Mouse (Mus musculus): ENCODE measurements around the gene Cacng4. TPM values are rescaled to one million over a fixed set of nuclear protein-coding genes. Genes with fewer than 3 reads are reported as not detected.
A peak's percentile ranks its signal among the peaks of the same experiment; 100 is the strongest.

The Cacng4 gene
- polyA plus RNA-seq, 1 experiment: 25.5 TPM

DNA sequence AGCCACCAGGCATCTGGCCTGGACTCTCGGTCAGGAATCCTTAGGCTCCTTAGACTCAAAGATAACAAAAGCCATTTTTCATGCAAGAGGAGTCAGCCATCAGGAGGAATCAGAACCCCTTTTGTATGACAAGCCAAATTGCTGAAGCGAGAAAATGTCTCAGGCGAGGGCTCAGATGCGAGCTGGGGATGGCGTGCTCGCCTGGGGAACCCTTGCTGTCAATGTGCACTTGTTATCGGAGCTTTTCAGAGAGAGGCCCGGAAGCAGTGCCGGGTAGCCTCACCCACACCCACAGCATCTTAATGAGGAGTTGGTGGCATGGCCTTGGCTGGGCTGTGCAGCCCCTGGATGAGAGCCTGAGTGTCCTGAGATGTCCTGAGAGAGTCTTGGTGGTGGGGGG, 15.5 kb downstream of the Cacng4 start:
- Histone ChIP-seq H3K4me3 (ENCODE audit: insufficient read depth, low read length) (no peak overlapping the region), H3K27ac (ENCODE audit: insufficient read depth, low read length) (no peak overlapping the region), H3K4me1 (ENCODE audit: control insufficient read depth, insufficient read depth, low read length) (peaks cover 1% of the 10 kb centered on the region; the same call in 1 of the 2 replicates)
- TF ChIP-seq CTCF (IDR thresholded peaks at IDR 0.05; ENCODE audit: extremely low read depth, insufficient read depth, low read length): no peak
- TF ChIP-seq POLR2A (IDR thresholded peaks at IDR 0.05; ENCODE audit: extremely low read depth, insufficient read depth, low read length): no peak

DNA sequence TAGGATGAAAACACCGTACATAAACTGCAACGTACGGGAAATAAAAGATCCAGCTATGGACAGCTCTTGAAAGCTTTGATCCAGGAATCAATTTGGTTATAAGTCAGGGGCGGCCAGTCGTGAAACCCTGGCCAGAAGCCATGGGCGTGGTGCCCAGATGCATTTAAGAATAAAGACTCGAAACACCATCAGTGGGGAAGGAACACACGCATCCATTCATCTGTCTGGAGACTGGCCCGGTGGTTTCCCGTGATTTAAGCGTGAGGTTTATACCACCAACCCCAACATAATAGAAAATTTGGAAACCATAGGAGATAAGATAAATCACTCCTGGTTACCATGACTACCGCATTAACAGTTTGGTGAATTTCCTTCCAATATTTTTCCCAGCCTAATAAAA, 16.9 kb downstream of the Cacng4 start:
- no peak overlapping the region for H3K4me3 ChIP-seq (ENCODE audit: insufficient read depth, low read length)
- peaks cover 1% of the 10 kb centered on the region; the same call in 1 of the 2 replicates for H3K4me1 ChIP-seq (ENCODE audit: control insufficient read depth, insufficient read depth, low read length)
- no peak overlapping the region for H3K27ac ChIP-seq (ENCODE audit: insufficient read depth, low read length)
- no peak for TF ChIP-seq POLR2A (IDR thresholded peaks at IDR 0.05; ENCODE audit: extremely low read depth, insufficient read depth, low read length)
- TF ChIP-seq CTCF (IDR thresholded peaks at IDR 0.05; ENCODE audit: extremely low read depth, insufficient read depth, low read length): no peak

DNA sequence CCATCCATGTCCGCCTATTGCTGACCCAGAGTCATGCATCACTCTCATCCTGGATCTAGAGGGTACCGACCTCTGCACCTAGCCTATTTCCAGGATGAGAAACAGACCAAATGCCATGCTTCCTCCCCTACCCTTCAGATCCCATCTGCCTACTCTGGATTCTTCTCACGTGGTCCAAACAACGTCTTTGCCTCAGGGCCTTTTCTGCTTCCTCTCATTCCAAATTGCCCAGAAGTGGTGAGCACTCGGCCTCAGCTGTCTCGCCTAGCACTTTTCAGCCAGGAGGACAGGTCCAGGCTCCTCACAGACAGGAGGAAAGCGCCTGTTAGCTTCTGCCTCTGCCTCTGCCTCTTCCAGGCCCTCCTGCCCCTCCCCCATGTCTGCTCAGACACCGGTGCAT, 21.0 kb downstream of the Cacng4 start:
- Histone ChIP-seq H3K4me1 (ENCODE audit: control insufficient read depth, insufficient read depth, low read length) (no peaks in the 10 kb centered on the region), H3K27ac (ENCODE audit: insufficient read depth, low read length) (no peak overlapping the region), H3K4me3 (ENCODE audit: insufficient read depth, low read length) (no peak overlapping the region)
- TF ChIP-seq POLR2A (IDR thresholded peaks at IDR 0.05; ENCODE audit: extremely low read depth, insufficient read depth, low read length): no peak
- TF ChIP-seq CTCF (IDR thresholded peaks at IDR 0.05; ENCODE audit: extremely low read depth, insufficient read depth, low read length): no peak

DNA sequence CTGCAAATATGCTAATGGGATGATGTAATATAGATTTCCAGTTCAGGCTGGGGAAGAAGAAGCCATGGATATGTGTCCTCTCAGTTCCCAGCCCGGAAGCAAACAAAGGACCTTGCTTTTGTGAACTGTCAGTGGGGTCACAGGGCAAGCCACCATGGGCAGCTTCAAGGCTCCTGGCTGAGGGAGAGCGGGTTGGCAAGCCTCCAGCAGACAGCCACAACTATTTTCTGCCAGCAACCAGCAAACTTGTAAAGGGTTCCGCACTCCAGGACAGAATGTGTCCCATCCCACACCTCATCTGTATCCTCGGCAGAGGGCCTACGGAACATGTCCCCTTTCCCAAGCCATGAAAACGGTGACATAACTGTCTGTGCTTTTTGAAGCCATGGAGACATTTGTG, 22.4 kb downstream of the Cacng4 start:
- Histone ChIP-seq H3K4me3 (ENCODE audit: insufficient read depth, low read length) (no peak overlapping the region), H3K4me1 (ENCODE audit: control insufficient read depth, insufficient read depth, low read length) (no peaks in the 10 kb centered on the region)

DNA sequence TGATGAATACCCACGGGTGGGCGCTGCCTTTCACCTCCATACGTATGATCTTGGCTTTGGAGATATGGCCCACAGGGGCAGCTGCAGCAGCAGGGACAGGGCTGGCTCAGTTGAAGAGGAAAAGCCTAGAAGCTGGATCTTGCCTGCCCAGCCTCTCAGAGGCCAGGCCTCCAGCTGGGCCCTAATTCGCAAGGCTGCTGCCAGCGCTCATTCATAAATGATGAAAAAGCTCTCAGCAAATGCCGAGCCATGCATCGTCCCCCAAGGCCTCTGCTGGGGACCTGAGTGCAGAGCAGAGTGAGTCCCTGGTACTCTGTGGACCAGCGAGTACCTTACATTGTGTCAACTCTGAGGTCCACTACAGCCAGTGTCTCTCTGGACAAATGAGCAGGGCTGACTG, 26.0 kb downstream of the Cacng4 start:
- TF ChIP-seq POLR2A (IDR thresholded peaks at IDR 0.05; ENCODE audit: extremely low read depth, insufficient read depth, low read length): no peak
- no peak for TF ChIP-seq CTCF (IDR thresholded peaks at IDR 0.05; ENCODE audit: extremely low read depth, insufficient read depth, low read length)
- Histone ChIP-seq H3K4me3 (ENCODE audit: insufficient read depth, low read length) (no peak overlapping the region), H3K27ac (ENCODE audit: insufficient read depth, low read length) (no peak overlapping the region), H3K4me1 (ENCODE audit: control insufficient read depth, insufficient read depth, low read length) (no peaks in the 10 kb centered on the region)

More for the DNA sequence above, 22.4 kb downstream of the Cacng4 start:
- TF ChIP-seq CTCF (IDR thresholded peaks at IDR 0.05; ENCODE audit: extremely low read depth, insufficient read depth, low read length) (no peak), POLR2A (IDR thresholded peaks at IDR 0.05; ENCODE audit: extremely low read depth, insufficient read depth, low read length) (no peak)
- H3K27ac ChIP-seq (ENCODE audit: insufficient read depth, low read length): no peak overlapping the region

DNA sequence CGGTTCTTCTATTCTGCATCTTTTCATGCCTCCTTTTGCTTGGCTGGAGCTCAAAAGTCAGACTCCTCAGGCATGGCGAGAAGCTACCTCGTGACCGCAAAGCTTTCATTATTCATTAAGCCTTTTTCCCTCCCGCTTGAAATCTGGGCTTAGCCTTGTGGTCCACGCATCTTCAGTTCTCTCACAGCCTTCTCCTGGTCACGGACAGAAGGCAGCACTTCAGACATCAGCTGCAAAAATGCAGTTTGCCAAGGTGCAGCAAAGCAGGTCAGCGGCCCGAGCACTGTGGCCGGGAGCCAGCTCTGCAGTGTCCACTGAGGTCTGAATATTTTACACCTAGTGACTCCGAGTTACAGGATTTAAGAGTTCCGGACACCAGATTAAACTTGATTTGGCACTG, 27.4 kb downstream of the Cacng4 start:
- Histone ChIP-seq H3K4me3 (ENCODE audit: insufficient read depth, low read length) (no peak overlapping the region), H3K4me1 (ENCODE audit: control insufficient read depth, insufficient read depth, low read length) (no peaks in the 10 kb centered on the region), H3K27ac (ENCODE audit: insufficient read depth, low read length) (no peak overlapping the region)
- no peak for TF ChIP-seq CTCF (IDR thresholded peaks at IDR 0.05; ENCODE audit: extremely low read depth, insufficient read depth, low read length)
- no peak for TF ChIP-seq POLR2A (IDR thresholded peaks at IDR 0.05; ENCODE audit: extremely low read depth, insufficient read depth, low read length)

DNA sequence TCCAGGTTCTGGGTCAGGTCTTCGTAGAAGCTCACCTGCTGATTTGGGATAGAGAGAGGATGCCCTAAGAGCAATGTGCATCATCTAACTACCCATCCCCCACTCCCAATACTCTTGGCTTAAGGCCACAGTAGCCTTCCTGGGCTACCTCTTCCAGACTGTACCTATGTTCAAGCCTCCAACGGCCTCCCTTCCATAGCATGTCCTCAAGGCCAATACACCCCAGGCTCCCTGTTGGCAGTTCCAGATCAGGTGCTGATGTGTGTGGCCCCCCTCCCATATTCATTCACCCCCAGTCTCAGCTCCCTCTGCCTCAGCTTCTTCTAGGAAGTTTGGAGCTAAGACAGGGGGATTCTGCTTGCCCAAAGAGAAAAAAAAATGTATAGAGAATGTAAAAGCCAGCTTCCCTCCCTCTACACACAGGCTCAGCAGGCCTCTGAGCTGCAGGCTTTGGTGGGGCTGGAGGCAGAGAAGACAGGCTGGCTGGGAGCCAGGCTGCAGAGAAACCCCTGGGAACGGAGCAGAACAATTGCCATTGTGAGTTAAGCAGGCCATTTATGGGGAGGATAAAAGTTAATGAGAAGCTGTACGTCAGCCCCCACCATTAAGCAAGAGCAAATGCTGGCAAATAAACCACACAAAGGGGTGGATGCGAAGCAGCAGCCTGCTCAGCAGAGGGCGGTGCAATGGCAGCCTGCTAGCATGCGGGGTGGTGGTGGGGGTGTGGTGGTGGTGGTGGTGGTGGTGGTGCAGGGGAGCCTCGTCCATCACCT, 31.5 kb downstream of the Cacng4 start:
- Histone ChIP-seq H3K4me1 (ENCODE audit: control insufficient read depth, insufficient read depth, low read length) (peaks cover 3% of the 10 kb centered on the region; the same call in 1 of the 2 replicates), H3K27ac (ENCODE audit: insufficient read depth, low read length) (no peak overlapping the region), H3K4me3 (ENCODE audit: insufficient read depth, low read length) (no peak overlapping the region)
- TF ChIP-seq POLR2A (IDR thresholded peaks at IDR 0.05; ENCODE audit: extremely low read depth, insufficient read depth, low read length) (no peak), CTCF (IDR thresholded peaks at IDR 0.05; ENCODE audit: extremely low read depth, insufficient read depth, low read length) (0 out of 2 replicates have a peak, but pooled peaks have one; percentile 11)

DNA sequence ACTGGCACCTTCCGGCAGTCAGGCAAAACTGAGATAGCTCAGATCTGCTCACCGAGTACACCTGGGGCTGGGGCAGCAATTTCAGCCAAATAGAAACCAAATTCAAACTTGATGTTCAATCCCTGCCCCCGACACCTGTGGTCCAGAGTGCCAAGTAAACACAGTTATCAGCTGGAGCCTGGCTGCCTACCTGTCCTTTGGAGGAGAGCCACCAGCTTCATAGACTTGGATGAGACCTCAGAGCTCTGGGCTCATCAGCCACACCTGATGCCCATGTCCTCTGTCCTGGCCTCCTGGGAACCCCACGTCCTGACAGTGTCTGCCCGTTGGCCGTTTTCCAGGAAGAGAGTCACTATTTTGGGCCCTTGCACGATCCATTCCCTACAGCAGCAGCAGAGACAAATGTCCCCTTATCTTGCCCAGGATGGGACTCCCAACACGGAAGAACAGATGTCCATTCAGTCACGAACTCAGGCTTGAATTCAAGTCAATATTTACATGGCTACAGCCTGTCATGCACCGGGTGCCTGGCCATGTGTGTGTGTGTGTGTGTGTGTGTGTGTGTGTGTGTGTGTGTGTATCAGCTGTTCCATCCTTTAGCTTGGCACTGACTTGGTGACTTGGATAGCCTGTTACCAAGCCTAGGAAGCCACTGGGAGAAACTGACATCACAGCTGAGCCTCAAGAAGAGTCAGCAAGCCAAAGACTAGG, 32.4 kb downstream of the Cacng4 start:
- Histone ChIP-seq H3K27ac (ENCODE audit: insufficient read depth, low read length) (no peak overlapping the region), H3K4me1 (ENCODE audit: control insufficient read depth, insufficient read depth, low read length) (peaks cover 3% of the 10 kb centered on the region; the same call in 1 of the 2 replicates), H3K4me3 (ENCODE audit: insufficient read depth, low read length) (no peak overlapping the region)
- no peak for TF ChIP-seq CTCF (IDR thresholded peaks at IDR 0.05; ENCODE audit: extremely low read depth, insufficient read depth, low read length)
- TF ChIP-seq POLR2A (IDR thresholded peaks at IDR 0.05; ENCODE audit: extremely low read depth, insufficient read depth, low read length): no peak

DNA sequence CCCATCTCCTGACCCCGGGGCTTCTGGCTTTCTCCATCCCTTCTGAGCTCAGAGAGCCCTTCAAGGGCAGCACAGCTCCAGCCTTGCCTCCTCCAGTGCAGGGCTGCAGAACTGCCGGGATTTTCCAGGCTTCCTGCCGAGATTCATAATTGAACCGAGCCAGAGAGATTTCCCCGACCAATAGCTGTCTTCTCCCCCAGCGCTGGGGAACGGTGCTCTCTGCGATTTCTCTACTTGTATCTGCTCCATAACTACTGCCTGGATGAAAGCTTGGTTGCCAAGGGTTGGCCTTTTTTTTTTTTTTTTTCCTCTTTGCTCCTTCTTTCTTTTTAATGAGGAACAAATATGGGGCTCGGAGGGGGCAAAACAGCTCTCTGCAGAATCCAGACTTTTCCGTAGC, 34.4 kb downstream of the Cacng4 start:
- TF ChIP-seq POLR2A (IDR thresholded peaks at IDR 0.05; ENCODE audit: extremely low read depth, insufficient read depth, low read length) (no peak), CTCF (IDR thresholded peaks at IDR 0.05; ENCODE audit: extremely low read depth, insufficient read depth, low read length) (no peak)
- peaks cover 3% of the 10 kb centered on the region; the same call in 1 of the 2 replicates for H3K4me1 ChIP-seq (ENCODE audit: control insufficient read depth, insufficient read depth, low read length)
- no peak overlapping the region for H3K4me3 ChIP-seq (ENCODE audit: insufficient read depth, low read length)
- H3K27ac ChIP-seq (ENCODE audit: insufficient read depth, low read length): no peak overlapping the region
